Mouse (Mus musculus) gastrocnemius, adult 2 months (tissue): ENCODE data around the gene Gpr183. TPM values are rescaled to one million over a fixed set of nuclear protein-coding genes. Genes with fewer than 3 reads are reported as not detected.

Experiments
- DNase-seq: peaks from one replicate; pipeline ENCODE4 v3.0.0; 2022
- H3K27ac ChIP-seq: fragments of 200-600 bp; 2 replicates; pipeline ENCODE4 v1.8.1; 2022; ENCODE audit warnings: mild to moderate bottlenecking
- H3K4me3 ChIP-seq: fragments of 200-600 bp; 2 replicates; pipeline ENCODE4 v1.8.1; 2022; ENCODE audit warnings: mild to moderate bottlenecking, moderate library complexity
- CTCF ChIP-seq: fragments of 200-600 bp; IDR thresholded peaks from 2 replicates; pipeline ENCODE4 v1.8.1; 2022; ENCODE audit warnings: antibody characterized with exemption, mild to moderate bottlenecking, moderate library complexity
- intact Hi-C: fragments of 180-260 bp; cut with DNase I; formaldehyde crosslinking; loops from one replicate; pipeline ENCODE4 v1.15.1; 2025
- total RNA-seq, 2 experiments: library from RNA; stranded (reverse); gene quantifications; 2 replicates each; pipeline ENCODE4 v1.2.3; 2021

Gpr183 gene
- total RNA-seq, 2 experiments from 2014 or later: 0.17 to 0.41 TPM

GRCm38 (mm10) chr14:121960031-121960430, 5.0 kb downstream of the Gpr183 start:
- no peak overlapping the region for H3K27ac ChIP-seq
- intact Hi-C loops: no loop called here
- no peak for TF ChIP-seq CTCF
- H3K4me3 ChIP-seq: no peak overlapping the region
- DNase-seq: no peak

- H3K27ac ChIP-seq: no peak overlapping the region
- intact Hi-C loops: no loop called here
- DNase-seq: no peak
- no peak overlapping the region for H3K4me3 ChIP-seq
- no peak for TF ChIP-seq CTCF
Measured at GRCm38 (mm10) chr14:121959538-121959980, 5.4 kb downstream of the Gpr183 start.

GRCm38 (mm10) chr14:121958751-121959537, 6.1 kb downstream of the Gpr183 start:
- TF ChIP-seq CTCF: no peak
- Histone ChIP-seq H3K27ac (no peak overlapping the region), H3K4me3 (no peak overlapping the region)
- intact Hi-C loops: no loop called here
- DNase-seq: no peak

- DNase-seq: no peak
- intact Hi-C loops: no loop called here
- no peak overlapping the region for H3K4me3 ChIP-seq
- no peak for TF ChIP-seq CTCF
- H3K27ac ChIP-seq: no peak overlapping the region
Measured at GRCm38 (mm10) chr14:121958041-121958750, 6.8 kb downstream of the Gpr183 start.

- no peak for DNase-seq
- TF ChIP-seq CTCF: no peak
Measured at GRCm38 (mm10) chr14:121957176-121957871, 7.7 kb downstream of the Gpr183 start.

GRCm38 (mm10) chr14:121956291-121956690, 8.7 kb downstream of the Gpr183 start:
- Histone ChIP-seq H3K27ac (no peak overlapping the region), H3K4me3 (no peak overlapping the region)
- intact Hi-C loops: no loop called here
- no peak for DNase-seq
- TF ChIP-seq CTCF: no peak

More at GRCm38 (mm10) chr14:121957176-121957871, 7.7 kb downstream of the Gpr183 start:
- H3K27ac ChIP-seq: no peak overlapping the region
- H3K4me3 ChIP-seq: no peak overlapping the region
- intact Hi-C loops: no loop called here

GRCm38 (mm10) chr14:121955176-121955795, 9.7 kb downstream of the Gpr183 start:
- Histone ChIP-seq H3K4me3 (no peak overlapping the region), H3K27ac (no peak overlapping the region)
- TF ChIP-seq CTCF: no peak
- DNase-seq: no peak
- intact Hi-C loops: no loop called here

- H3K27ac ChIP-seq: no peak overlapping the region
- H3K4me3 ChIP-seq: no peak overlapping the region
- intact Hi-C loops: no loop called here
- TF ChIP-seq CTCF: no peak
- DNase-seq: no peak
Measured at GRCm38 (mm10) chr14:121954608-121955007, 10.4 kb downstream of the Gpr183 start.

GRCm38 (mm10) chr14:121954129-121954528, 10.9 kb downstream of the Gpr183 start:
- no peak overlapping the region for H3K4me3 ChIP-seq
- intact Hi-C loops: no loop called here
- TF ChIP-seq CTCF: no peak
- DNase-seq: no peak
- H3K27ac ChIP-seq: no peak overlapping the region

- H3K4me3 ChIP-seq: no peak overlapping the region
- H3K27ac ChIP-seq: no peak overlapping the region
- intact Hi-C loops: no loop called here
- no peak for TF ChIP-seq CTCF
- no peak for DNase-seq
Measured at GRCm38 (mm10) chr14:121952046-121952400, 13.0 kb downstream of the Gpr183 start.

- intact Hi-C loops: no loop called here
- no peak for DNase-seq
- Histone ChIP-seq H3K27ac (no peak overlapping the region), H3K4me3 (no peak overlapping the region)
- TF ChIP-seq CTCF: no peak
Measured at GRCm38 (mm10) chr14:121951399-121952045, 13.5 kb downstream of the Gpr183 start.

- H3K27ac ChIP-seq: no peak overlapping the region
- intact Hi-C loops: no loop called here
- no peak overlapping the region for H3K4me3 ChIP-seq
- no peak for TF ChIP-seq CTCF
- DNase-seq: no peak
Measured at GRCm38 (mm10) chr14:121949897-121950296, 15.1 kb downstream of the Gpr183 start.
